Mouse (Mus musculus): ENCODE results near the gene Procr. TPM values are rescaled to one million over a fixed set of nuclear protein-coding genes. Genes with fewer than 3 reads are reported as not detected.

Procr gene
- polyA plus RNA-seq, 1 experiment from 2014 or later = 8.3 TPM

DNA sequence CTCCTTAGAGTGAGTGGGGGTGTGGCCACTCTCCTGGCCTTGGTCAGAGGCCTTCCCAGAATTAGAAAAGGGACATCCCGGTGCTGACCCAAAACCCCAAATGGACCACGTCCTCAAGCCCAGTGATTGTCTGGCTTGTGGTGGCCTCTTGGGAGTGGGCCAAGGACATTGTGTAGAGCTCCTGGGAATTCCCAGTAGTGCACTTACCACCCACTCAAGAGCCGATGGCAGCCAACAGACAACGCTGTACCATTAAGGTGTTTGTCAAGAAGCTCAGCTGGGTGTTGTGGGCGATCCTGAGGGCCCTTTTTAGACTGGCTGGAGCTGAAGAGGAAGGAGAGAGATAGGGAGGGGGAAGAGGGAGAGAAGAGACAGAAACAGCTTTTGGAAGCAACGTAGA, 33.6 kb downstream of the Procr start:
- H3K27ac ChIP-seq (ENCODE audit: low read depth, low read length) = no peak overlapping the region

DNA sequence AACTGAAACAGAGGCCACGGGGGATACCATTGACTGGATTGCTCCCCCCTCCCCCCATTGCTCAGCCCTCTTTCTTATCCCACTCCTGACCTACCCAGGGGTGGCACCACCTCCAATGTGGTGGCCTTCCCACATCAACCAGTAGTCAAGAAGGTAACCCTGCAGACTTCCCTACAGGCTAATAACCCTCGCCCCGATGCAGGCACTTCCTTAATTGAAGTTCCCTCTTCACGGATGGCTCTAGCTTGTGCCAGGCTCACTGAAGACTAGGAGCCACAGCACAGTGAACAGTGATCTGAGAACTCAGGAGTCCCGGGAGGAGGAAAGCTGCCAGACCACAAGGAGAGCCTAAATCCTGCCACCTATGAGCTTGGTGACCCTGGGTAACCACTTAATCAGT, 36.0 kb downstream of the Procr start:
- no peak for ATAC-seq
- no peaks in the 10 kb centered on the region; the same call in 1 of the 2 replicates for H3K27me3 ChIP-seq (replicated peaks; ENCODE audit: control insufficient read depth, insufficient read depth, low read length)
- WGBS = 63% methylated on average over 5 of the region's 5 CpGs
- no peaks in the 10 kb centered on the region for H3K9me3 ChIP-seq (ENCODE audit: control insufficient read depth)
- H3K4me1 ChIP-seq (replicated peaks; ENCODE audit: control insufficient read depth, insufficient read depth, low read length) = no peaks in the 10 kb centered on the region
- H3K4me3 ChIP-seq (ENCODE audit: low read depth, low read length) = no peak overlapping the region
- no peaks in the 10 kb centered on the region for H3K36me3 ChIP-seq (ENCODE audit: control insufficient read depth, insufficient read depth)
- no peak for TF ChIP-seq CTCF (IDR thresholded peaks at IDR 0.05; ENCODE audit: low read depth)
- H3K27ac ChIP-seq (ENCODE audit: low read depth, low read length) = no peak overlapping the region
- no peak overlapping the region for H3K9ac ChIP-seq (ENCODE audit: low read depth, low read length)
- no peak overlapping the region for H3K4me2 ChIP-seq (replicated peaks; ENCODE audit: low read depth)

More for the DNA sequence above, 33.6 kb downstream of the Procr start:
- WGBS = 75% methylated on average over 6 of the region's 6 CpGs
- Histone ChIP-seq H3K9me3 (ENCODE audit: control insufficient read depth) (no peaks in the 10 kb centered on the region), H3K4me2 (replicated peaks; ENCODE audit: low read depth) (no peak overlapping the region), H3K4me3 (ENCODE audit: low read depth, low read length) (no peak overlapping the region), H3K27me3 (replicated peaks; ENCODE audit: control insufficient read depth, insufficient read depth, low read length) (no peaks in the 10 kb centered on the region; the same call in 1 of the 2 replicates), H3K36me3 (ENCODE audit: control insufficient read depth, insufficient read depth) (no peaks in the 10 kb centered on the region), H3K9ac (ENCODE audit: low read depth, low read length) (no peak overlapping the region), H3K4me1 (replicated peaks; ENCODE audit: control insufficient read depth, insufficient read depth, low read length) (no peaks in the 10 kb centered on the region)
- ATAC-seq = no peak
- no peak for TF ChIP-seq CTCF (IDR thresholded peaks at IDR 0.05; ENCODE audit: low read depth)

DNA sequence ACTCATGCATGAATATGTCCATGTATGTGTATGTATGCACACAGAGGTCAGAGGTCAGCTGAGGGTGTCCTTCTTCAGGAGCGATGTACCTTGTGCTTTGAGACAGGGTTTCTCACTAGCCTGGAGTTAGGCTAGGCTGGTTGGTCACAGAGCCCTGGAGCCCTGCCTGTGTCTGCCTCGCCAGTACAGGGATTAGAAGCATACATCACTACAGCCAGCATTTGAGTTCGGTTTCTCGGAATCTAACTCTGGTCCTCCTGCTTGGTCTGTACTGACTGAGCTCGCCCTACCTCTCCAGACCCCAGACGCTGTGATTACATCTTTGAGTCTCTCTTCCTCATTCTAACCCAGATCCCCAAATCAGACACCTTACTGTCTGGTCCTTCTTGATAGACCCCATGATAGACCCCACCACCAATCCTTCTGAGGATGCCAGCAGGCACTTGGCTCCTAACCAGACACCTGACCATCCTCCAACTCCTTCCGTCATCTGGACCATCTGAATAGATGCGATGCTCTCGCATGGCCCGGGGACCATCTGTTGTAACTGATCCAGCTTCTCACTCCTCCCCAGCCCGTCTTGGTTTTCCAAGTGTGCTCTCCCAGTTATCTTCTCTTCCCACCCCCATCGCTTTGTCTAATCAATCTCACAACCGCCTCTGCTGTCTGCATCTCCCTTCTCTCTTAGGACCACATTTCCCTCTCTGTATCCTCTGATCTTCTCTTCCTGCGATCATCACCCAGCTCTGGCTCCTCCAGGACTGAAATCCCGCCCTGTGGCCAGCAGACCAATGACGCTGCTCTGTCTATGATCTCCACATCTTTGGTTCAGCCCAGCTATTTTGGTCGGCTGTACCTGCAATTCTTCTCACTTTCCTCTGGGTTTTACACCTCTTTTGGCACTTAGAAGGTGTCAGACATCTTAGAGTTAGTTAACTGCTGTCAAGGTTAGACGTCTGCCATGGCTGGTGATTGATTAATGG, 37.3 kb downstream of the Procr start:
- TF ChIP-seq CTCF (IDR thresholded peaks at IDR 0.05; ENCODE audit: low read depth) = no peak
- Histone ChIP-seq H3K27ac (ENCODE audit: low read depth, low read length) (no peak overlapping the region), H3K4me1 (replicated peaks; ENCODE audit: control insufficient read depth, insufficient read depth, low read length) (no peaks in the 10 kb centered on the region), H3K36me3 (ENCODE audit: control insufficient read depth, insufficient read depth) (no peaks in the 10 kb centered on the region), H3K27me3 (replicated peaks; ENCODE audit: control insufficient read depth, insufficient read depth, low read length) (no peaks in the 10 kb centered on the region; the same call in 1 of the 2 replicates), H3K9me3 (ENCODE audit: control insufficient read depth) (no peaks in the 10 kb centered on the region), H3K4me2 (replicated peaks; ENCODE audit: low read depth) (no peak overlapping the region), H3K4me3 (ENCODE audit: low read depth, low read length) (no peak overlapping the region), H3K9ac (ENCODE audit: low read depth, low read length) (no peak overlapping the region)
- 59% methylated on average over 18 of the region's 18 CpGs for WGBS
- no peak for ATAC-seq

DNA sequence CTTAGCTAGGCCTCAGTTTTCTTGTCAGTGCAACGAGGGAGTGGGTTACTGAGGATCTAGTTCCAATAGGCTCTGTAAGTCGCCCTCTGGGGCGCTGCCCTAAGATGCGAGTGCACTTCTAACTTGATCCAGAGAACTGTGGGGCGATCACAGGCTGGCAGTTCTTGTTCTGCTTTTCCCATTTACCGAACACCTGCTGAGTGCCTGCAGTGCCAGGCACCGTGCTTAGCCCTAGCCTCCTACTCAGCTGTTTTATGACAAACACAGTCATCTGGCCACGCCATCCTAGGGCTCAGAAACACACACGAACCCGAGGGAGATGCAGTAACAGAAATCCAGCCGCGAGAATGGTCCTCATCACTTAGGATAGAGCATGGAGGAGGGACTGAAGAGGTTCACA, 42.0 kb downstream of the Procr start:
- Histone ChIP-seq H3K36me3 (ENCODE audit: control insufficient read depth, insufficient read depth) (no peaks in the 10 kb centered on the region), H3K4me2 (replicated peaks; ENCODE audit: low read depth) (no peak overlapping the region), H3K9me3 (ENCODE audit: control insufficient read depth) (no peaks in the 10 kb centered on the region), H3K9ac (ENCODE audit: low read depth, low read length) (no peak overlapping the region), H3K4me3 (ENCODE audit: low read depth, low read length) (no peak overlapping the region), H3K4me1 (replicated peaks; ENCODE audit: control insufficient read depth, insufficient read depth, low read length) (no peaks in the 10 kb centered on the region), H3K27me3 (replicated peaks; ENCODE audit: control insufficient read depth, insufficient read depth, low read length) (no peaks in the 10 kb centered on the region; the same call in 1 of the 2 replicates), H3K27ac (ENCODE audit: low read depth, low read length) (no peak overlapping the region)
- WGBS = 42% methylated on average over 12 of the region's 12 CpGs
- no peak for TF ChIP-seq CTCF (IDR thresholded peaks at IDR 0.05; ENCODE audit: low read depth)
- ATAC-seq = no peak

DNA sequence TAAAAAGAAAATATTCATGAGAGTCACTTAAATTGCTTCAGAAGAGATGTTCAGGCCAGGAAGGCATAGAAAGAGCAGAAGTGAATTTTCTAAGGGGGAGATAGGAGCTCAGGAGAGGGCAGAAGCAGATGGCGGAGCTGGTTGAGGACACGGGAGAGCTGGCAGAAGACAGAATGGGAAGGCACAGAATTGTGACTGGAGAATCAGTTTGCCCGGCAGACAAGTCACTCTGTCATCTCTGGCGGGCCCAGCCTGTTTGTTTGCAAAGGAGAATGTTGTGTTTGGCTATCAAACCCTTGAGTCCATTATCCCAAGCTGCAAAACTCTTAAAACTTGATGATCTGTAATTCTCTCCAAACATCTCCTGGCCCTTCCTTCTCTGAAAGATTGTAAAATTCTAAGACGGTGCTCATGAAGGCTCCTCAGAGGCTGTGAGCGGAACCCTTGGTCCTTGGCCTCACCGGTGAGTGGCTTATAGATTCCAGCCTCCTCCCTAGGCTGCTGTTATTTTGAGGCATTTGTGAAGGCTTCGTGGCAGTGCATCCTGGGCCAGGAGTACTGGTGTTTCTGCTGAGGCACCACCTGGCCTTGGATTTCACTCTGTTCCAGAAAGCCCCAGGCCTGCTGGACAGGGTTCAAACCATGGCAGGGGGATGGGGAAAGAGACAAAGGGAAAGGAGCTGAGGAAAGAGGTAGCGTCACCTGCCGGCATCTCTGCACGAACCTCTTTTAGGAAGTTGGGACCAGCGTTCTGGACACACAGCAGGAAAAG, 43.9 kb downstream of the Procr start:
- H3K4me2 ChIP-seq (replicated peaks; ENCODE audit: low read depth) = no peak overlapping the region
- no peaks in the 10 kb centered on the region for H3K4me1 ChIP-seq (replicated peaks; ENCODE audit: control insufficient read depth, insufficient read depth, low read length)
- no peak for ATAC-seq
- H3K9me3 ChIP-seq (ENCODE audit: control insufficient read depth) = no peaks in the 10 kb centered on the region
- H3K9ac ChIP-seq (ENCODE audit: low read depth, low read length) = no peak overlapping the region
- no peak for TF ChIP-seq CTCF (IDR thresholded peaks at IDR 0.05; ENCODE audit: low read depth)
- H3K27ac ChIP-seq (ENCODE audit: low read depth, low read length) = no peak overlapping the region
- no peaks in the 10 kb centered on the region for H3K36me3 ChIP-seq (ENCODE audit: control insufficient read depth, insufficient read depth)
- H3K27me3 ChIP-seq (replicated peaks; ENCODE audit: control insufficient read depth, insufficient read depth, low read length) = no peaks in the 10 kb centered on the region
- no peak overlapping the region for H3K4me3 ChIP-seq (ENCODE audit: low read depth, low read length)
- WGBS = 79% methylated on average over 12 of the region's 12 CpGs

DNA sequence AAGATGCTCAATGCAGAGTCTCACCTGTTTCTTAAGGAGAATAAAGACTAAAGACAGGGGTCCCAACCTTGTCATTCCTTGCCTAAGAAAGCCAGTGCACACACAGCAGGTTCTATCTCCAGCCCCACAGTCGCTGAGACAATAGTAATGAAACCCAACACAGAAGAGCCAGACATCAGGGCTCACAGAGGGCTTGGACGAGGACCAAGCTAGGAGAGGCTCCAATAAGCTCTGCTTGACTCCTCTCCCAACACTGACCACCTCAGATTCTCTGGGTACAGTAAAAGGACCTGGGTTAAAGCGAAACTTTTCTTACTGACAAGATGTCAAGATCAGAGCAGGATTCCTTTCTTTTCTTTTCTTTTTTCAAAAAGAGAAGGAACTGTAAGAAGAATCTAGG, 47.7 kb downstream of the Procr start:
- TF ChIP-seq CTCF (IDR thresholded peaks at IDR 0.05; ENCODE audit: low read depth) = no peak
- Histone ChIP-seq H3K4me3 (ENCODE audit: low read depth, low read length) (no peak overlapping the region), H3K4me2 (replicated peaks; ENCODE audit: low read depth) (no peak overlapping the region), H3K9me3 (ENCODE audit: control insufficient read depth) (no peaks in the 10 kb centered on the region), H3K27me3 (replicated peaks; ENCODE audit: control insufficient read depth, insufficient read depth, low read length) (no peaks in the 10 kb centered on the region), H3K9ac (ENCODE audit: low read depth, low read length) (no peak overlapping the region), H3K36me3 (ENCODE audit: control insufficient read depth, insufficient read depth) (no peaks in the 10 kb centered on the region), H3K4me1 (replicated peaks; ENCODE audit: control insufficient read depth, insufficient read depth, low read length) (no peaks in the 10 kb centered on the region), H3K27ac (ENCODE audit: low read depth, low read length) (no peak overlapping the region)
- 56% methylated on average over 3 of the region's 3 CpGs for WGBS
- no peak for ATAC-seq

All from intestine, postnatal 0 days (tissue).